Mouse (Mus musculus): ENCODE measurements around the gene Faiml.

The Faiml gene

DNA sequence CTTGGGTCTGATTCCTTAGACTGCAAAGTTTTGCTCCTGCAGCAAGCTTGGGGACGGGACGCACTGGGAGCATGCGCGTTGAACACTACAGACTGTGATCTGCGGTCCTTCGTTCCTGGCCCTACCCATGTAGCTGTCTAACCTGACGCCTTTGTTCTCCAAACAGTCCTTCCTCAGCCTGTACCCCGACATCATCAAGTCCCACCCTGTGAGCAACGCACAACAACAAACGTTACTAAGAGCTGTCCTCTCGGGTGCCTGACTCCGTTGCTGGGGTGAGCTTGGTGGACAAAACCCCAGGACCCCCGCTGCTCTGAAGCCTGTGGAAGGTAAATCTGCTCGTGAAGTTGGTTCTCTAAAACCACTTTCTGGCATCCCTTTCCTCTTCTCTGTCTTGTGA lies at the start of gene Faiml:
Gene Faiml (minus strand): TSS at position 101 of the 400 bp plus-strand sequence.
- no peak for DNase-seq (ENCODE audit: low read depth, low spot score)

DNA sequence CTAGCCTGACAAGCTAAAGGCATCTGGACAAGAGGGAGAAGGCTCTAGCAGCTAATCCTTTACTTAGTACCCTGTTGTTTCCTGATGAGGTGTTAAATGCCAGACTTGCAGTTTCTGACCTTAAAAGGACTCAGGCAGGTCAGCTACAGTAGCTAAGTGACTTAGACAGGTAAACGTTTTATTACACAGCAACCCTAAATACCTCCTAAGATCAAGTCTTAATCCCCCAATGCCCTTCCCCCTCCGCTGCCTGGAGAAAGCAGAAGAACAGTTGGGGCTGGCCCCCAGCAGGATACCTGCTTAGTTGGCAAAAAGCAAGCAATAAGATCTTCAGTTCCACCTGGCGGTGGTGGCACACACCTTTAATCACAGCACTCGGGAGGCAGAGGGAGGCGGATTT lies 21.9 kb upstream of the Faiml start:
- DNase-seq (ENCODE audit: low read depth, low spot score): no peak

DNA sequence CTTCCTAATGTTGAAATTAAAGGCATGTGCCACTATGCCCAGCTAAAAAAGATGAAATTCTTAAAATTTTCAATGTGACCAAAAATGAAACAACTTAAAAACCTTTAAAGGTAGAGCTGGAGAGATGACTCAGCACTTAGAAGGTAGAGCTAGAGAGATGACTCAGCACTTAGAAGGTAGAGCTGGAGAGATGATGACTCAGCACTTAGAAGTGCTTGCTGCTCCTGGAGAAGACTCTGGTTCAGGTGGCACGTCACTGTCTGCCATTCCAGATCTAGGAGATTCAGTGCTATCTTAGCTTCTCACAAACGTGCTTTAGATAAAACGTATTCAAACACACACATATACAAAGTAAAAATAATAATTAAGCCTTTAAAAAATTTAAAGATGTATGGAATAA lies 19.8 kb upstream of the Faiml start:
- peak; percentile 91 for DNase-seq (ENCODE audit: low read depth, low spot score)

DNA sequence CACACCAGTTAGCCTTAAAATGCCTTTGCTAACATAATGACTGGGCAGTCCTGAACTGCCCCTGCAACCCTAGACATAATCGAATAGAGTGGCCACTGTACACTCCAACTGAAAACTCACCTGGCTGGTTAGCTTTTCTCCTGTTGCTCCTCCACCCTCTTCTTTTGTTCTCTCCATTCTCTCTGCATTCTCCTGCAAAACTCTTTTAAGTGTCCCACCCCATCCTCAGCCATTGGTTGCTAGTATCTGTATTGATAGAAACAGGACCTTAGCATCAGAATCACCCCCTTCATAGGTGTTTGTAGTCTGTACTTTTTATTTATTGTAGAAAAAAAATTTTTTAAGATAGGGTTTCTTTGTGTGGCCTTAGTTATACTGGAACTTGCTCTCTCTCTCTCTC lies 19.2 kb upstream of the Faiml start:
- no peak for DNase-seq (ENCODE audit: low read depth, low spot score)

DNA sequence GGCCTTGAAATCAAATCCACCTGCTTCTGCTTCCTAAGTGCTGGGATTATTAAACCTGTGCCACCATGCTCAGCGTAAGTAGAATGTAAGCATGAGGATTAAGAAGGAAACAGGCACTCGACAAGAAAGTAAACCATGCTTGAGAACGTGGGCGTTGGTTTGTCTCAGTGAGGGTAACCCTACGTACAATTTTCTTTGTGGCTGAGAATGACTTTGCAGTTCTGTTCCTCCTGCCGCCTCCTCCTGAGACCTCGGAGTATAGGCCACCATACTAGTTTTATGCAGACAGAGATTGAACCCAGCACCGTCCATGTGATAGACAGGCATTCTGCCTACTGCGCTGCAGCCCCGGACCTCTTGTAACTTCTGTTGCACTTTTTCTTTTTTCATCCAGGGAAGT lies 16.8 kb upstream of the Faiml start:
- DNase-seq (ENCODE audit: low read depth, low spot score): no peak

DNA sequence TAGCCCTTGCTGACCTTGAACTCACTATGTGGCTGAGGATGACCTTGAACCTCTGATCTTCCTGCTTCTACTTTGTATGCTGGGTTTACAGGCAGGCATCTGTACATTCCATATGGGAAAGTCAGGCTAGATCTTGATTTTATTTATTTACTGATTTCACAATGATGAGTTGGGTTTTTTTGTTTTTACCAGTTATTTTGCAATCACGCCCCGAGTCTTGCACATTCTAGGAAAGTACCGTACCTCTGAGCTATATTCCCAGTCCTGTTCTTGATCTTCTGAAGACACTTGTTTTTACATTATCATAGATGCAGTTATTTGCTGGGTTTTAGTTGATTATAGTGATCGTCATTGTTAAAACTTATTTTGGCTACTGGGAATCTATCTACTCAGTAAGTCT lies 11.9 kb upstream of the Faiml start:
- DNase-seq (ENCODE audit: low read depth, low spot score): no peak

DNA sequence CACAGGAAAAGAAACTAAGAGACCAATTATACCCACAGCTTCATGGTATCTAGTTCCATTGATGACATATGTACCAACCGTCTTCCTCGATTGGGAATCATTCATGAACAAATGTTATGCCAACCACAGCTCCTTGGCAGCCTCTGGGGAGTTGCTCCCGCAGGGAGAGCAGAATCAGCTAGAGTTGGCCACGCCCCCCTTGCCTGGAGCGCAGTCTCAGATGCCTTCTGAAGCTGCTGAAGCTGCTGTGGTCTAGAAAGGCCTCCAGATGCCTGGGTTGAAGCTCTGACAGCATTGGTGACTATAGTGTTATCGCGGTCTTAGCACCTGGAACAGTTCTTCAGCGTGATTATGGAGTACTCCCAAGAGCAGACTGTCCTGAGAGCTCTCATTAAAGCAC lies 11.3 kb upstream of the Faiml start:
- peak; percentile 47 for DNase-seq (ENCODE audit: low read depth, low spot score)

DNA sequence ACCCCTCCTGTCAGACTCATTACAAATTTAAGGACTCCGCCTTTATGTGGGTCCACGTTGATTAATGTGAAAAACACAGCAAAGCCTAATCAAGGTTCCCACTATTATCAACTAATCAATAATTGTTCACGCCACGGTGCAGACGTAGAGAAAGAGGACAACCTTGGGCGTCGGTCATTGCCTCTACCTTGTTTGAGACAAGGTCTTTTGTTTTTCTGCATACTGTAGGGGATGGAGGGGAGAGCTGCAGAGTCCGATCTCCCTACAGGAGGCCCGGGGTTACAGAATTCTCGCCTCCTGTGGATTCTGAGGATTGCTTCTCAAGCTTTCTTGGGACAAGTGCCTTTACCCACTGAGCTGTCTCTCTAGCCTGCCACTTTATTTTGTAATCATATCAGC lies 6.9 kb upstream of the Faiml start:
- no peak for DNase-seq (ENCODE audit: low read depth, low spot score)

DNA sequence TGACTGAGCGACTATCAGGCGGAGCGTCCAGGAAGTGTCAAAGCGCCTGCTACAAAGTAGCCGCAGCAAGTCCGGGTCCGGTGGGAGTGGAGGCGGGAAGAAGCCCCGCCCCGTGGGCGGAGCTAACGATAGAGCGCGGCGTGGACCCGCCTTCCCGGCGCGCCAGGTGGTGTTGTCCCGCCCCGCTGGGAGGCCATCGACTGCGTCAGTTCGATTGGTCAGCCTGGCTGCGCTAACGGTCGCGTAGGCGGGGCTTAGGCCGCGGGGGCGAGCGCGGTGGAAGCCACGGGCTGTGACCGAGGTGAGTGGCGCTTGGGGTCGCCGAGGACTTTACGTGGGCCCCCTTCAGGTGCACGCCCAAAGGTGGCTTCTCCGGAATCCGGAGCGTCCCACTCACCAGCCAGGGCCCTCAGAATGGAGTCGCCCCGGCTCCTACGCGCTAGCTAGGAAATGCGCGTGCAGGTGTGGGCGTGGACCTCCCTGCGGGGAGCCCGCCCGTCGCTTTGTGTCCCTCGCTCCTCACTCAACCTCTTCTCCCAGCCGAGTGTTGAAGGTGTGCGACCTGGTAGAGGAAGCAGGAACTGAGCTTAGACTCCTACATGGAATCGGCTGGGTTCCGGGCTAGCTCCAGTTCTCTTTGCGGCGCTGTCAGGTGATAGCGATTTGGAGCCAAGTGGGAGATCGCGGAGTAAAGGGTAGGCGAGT lies 6.3 kb upstream of the Faiml start, which contains the start of gene Cep70:
Gene Cep70 (plus strand): TSS at position 178 of the 705 bp plus-strand sequence.
- DNase-seq (ENCODE audit: low read depth, low spot score): peak; percentile 96

DNA sequence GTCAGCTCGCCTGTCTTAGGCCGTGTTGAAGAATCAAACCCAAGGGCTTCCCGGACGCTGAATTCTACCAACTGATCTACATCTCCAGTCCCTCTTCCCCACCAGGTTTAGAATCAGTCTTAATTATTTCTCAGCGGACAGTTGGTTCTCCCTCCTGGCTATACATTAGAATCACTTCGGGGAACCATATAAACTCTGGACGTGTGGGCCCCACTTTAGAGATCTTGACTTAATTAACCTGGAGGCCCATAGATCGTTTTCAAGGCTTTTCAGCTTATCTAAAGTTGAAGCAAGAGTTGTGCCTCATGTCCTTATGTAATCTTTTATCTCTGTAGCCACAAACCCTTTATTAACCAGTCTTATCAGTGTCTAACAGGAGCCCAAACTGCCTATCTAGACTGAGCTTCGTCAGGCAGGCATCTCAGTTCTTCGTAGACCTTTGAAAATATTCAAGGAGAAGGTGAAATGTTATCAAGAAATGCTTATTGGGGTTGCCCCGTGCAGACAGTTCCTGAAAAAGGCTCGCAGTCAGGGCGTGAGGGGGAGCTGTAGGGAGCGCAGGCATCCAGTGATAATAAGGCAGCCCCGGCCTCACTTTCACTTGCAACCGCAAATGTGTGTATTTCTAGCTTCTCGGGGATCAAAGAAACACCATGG lies 5.6 kb upstream of the Faiml start:
- peak; percentile 67 for DNase-seq (ENCODE audit: low read depth, low spot score)

DNA sequence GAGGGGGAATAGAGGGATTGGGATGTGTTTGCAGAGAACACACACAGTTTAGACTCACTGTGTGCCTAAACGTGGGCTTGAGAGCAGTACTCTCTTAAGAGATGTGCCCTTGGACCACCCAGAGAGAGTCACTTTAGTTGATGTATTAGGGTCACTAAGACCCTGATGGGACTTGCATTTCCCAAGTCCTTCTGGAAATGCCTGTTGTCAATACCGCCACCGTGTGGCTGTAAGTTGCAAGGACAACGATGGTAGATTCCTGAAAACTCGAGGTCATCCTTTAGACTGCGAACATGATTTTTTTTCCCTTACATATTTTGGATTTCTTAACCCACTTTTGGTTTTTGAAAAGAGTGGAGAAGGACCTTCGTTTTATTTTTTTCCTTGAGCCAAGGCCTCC lies 5.0 kb upstream of the Faiml start:
- peak; percentile 73 for DNase-seq (ENCODE audit: low read depth, low spot score)

DNA sequence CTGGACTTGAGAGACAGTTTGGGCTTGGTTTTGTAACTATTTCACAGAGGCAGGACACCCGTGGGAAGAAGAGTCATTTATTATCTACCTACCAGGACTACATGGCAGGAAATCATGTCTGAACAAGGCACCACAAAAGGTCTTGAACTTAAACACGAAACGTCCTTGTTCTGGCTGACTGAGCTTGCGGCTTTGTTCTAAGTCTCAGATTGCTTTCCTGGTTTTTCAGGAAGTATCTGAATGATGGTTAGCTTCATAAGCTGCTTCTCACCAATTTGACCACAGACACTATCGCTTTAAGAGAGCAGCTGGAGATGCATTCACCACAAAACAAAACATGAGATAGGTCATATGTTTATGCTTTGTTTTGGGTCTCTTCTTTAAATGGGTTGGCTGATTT lies 3.5 kb upstream of the Faiml start:
- DNase-seq (ENCODE audit: low read depth, low spot score): no peak

DNA sequence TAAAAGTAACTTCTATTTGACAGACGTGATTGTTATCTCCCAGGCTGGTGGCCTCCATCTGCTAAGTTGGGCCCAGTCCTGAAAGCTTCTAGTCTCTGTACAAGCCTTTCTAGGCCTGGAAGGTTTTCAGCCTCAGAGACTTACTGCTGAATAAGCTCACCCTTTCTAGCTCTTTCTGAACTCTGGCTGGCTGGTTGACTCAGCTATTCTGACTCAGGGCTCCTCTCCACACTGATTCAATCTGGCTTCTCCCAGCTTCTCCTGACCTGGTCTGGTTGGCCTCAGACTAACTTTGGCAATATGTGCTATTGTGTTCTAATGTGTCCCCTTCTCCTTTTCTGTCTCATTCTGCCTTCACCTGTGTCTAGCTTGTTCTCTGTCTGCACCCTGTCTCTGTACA lies 2.2 kb upstream of the Faiml start:
- no peak for DNase-seq (ENCODE audit: low read depth, low spot score)

DNA sequence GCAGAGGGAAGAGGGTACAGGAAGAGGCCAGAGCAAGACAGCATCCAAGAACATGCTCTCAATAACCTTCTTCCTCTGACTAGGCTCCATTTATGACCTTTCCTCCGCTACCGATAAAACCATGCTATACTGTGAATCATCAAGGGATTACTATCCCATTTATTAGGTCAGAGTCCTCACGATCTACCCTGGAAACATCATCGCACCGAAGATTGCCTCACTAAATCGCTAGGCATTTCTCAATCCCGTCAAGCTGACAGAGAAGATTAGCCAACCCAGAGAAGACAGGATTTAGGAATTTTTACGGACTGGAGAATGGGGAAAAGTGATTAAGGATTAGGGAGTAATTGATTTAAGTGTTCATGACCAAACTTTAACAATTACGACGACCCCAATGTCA lies 1.2 kb upstream of the Faiml start:
- DNase-seq (ENCODE audit: low read depth, low spot score): no peak

DNA sequence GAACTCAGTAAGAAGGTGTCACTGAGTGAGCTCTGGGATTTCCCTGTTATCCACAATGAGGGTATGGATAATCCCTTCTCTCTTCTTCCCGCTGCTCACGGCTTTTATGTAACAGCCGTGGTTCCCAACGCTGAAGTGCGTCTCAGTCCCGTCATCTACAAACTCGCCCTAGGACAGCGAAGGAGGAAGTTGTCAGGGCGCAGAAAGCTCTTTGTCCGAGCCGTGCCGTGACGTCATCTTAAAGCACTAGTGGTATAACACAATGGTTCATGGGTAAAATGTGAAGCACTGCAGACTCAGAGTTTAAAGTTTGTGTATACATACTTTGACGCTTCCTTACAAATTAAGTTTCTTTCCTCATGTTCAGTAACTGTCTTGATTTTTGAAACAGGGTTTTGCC lies 7.6 kb downstream of the Faiml start:
- DNase-seq (ENCODE audit: low read depth, low spot score): no peak

DNA sequence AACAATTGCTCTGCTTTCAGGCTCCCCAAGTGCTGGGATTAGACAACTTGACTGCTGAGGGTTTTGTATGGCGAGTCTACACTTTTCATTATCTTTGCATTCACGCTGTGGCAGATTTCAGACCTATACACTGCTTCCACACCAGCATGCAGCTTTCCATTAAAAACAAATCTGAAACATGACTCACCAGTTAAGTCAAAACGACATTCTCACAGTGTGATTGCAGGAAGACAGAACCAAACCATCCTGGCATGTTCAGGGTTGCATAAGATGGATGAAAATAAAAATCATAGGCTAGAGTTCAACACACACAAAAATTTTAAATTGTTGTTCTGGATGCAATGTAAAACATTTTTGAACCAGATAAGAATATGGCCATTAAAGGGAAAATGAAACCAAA lies 12.5 kb downstream of the Faiml start:
- DNase-seq (ENCODE audit: low read depth, low spot score): no peak

DNA sequence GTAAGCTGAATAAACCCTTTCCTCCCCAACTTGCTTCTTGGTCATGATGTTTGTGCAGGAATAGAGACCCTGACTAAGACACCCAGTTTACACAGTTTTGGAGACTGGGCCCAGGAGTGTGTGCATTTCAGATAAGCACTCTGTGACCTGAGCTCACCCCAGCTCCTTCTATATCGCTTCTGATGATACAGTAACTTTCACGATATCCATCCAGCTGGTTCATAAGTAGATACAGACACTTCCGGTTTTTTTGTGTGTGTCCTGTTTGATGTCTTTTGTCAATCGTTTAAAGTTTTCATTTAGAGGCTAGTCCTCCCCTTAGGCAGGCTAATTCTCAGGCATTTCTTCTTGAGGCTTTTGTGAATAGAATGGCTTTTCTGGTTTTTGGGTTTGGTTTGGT lies 15.4 kb downstream of the Faiml start:
- DNase-seq (ENCODE audit: low read depth, low spot score): no peak

DNA sequence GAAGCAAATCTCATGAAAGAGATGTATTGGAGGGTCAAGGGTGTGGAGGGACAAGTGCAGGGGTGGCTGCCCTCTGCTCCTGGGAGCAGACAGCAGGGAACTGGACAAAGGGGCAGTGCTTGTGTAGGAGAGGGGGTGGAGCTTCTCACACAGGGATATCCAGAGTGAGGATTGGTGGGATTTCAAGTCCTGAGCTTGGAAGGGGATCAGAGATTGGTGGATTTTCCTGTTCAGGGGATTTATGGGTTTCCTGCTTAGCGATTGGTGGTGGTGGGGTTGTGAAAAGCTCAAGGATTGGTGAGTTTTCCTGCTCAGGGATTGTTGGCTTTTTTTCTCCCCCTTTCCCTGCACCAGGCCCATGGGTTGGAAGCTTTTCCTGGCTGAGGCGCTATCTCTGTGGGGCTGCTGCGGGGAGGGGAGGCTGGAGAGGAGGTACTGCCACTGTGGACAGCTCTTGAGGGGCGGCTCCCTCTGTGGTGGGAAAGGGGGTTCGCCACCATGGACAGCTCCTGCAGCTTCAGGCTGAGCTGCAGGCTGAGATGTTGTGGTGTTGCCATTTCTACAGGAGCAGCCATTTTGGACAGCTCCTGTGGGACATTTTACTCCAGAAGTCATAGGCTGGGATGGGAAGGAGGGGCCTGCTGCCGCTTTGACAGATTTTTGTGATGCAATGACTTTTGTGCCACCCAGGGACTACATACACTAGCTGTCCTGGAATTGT lies 18.9 kb downstream of the Faiml start:
- DNase-seq (ENCODE audit: low read depth, low spot score): no peak

DNA sequence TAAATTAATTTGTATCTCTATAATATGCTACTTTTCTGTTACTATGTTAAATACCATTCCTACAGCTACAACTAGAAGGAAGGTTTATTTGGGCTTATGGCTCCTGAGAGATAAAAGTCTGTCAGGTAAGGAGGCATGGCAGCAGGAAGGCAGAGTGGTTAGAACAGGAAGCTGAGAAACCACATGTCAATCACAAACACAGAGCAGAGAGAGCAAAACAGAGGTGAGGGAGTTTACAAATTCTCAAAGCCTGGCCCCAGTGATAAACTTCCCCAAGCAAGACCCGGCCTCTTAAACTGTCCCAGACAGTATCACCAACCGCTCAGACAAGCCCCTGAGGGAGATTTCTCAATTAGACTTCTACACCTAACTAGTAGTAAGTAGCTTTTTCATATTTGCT lies 20.9 kb downstream of the Faiml start:
- DNase-seq (ENCODE audit: low read depth, low spot score): no peak

DNA sequence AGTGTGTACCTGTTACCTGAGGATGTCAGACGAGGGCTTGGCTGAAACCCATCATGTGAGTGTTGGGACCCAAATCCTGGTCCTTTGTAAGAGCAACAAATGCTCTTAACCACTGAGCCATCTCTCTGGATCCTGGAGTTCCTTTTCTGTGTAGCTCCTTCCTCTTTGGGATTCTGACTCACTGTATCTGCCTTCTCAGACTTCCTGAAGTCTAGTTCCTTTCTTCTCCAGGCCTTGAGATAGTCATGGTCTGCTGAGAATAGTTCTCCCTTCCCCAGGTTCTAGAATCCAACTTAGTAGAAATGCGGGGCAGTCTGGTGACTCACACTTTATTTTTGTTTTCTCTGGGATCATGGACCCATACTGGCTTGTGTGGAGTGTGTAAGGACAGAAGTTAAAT lies 24.4 kb downstream of the Faiml start:
- DNase-seq (ENCODE audit: low read depth, low spot score): no peak

DNA sequence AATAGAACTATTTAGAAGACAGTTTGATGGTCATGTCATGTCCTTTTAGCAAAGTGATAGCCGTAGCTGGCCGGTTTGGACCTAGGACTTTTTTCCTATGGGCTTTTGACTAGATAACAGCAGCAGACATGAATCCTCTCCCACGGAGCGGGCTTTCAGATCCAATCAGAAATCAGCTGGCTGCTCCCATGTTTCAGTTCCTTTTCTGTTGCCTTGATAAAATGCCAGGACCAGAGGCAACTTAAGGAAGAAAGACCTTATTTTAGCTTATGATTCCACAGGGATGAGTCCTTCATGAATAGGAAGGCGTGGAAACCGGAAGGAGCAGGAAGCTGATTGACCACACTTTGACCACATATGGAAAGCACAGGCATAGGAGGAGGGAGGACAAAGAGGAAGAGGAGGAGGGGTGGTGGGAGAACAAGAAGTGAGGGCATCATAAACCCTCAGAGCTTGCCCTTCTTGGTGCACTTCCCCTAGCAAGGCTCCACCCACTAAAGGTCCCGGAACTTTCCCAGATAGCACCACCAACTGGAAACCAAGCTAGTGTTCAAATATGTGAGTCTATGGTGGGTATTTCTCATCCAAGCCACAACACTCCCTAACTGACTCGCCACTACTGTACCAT lies 53.9 kb downstream of the Faiml start:
- DNase-seq (ENCODE audit: low read depth, low spot score): no peak

DNA sequence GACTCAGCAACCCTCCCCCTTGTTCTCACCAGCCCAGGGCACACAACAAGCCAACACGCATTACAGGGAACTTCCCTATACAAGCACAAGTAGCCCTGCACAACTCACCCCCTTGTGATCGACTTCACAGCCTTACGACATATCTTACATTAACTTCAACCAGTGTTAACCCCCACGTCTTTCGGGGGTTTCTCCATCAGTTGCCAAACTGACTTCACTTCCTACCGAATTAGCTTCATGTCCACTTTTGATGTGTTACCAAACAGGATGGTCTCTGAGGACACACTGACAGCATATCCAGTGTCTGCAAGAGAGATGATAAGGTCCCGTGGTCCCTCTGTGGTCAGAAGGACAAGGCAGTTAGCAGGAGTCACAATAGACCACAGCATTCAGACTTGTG lies 54.9 kb downstream of the Faiml start:
- no peak for DNase-seq (ENCODE audit: low read depth, low spot score)
